Mouse (Mus musculus): ENCODE data around the gene Sgsm3. TPM values are rescaled to one million over a fixed set of nuclear protein-coding genes. Genes with fewer than 3 reads are reported as not detected.
A peak's percentile ranks its signal among the peaks of the same experiment; 100 is the strongest.

The Sgsm3 gene
- total and polyA plus RNA-seq, 2 experiments from 2014 or later = 7.8 to 35.6 TPM

- Histone ChIP-seq H3K36me3 (replicated peaks; ENCODE audit: control insufficient read depth, insufficient read depth, low read length) (peaks cover 15% of the 10 kb centered on the region), H3K27me3 (ENCODE audit: control insufficient read depth, insufficient read depth, low read length) (no peaks in the 10 kb centered on the region), H3K27ac (ENCODE audit: low read depth) (peak within 1 kb of the TSS; percentile 68), H3K4me1 (ENCODE audit: control insufficient read depth, insufficient read depth) (0 out of 2 replicates have a peak, but pooled peaks cover 9% of the 10 kb centered on the region), H3K9me3 (replicated peaks; ENCODE audit: control insufficient read depth, low read length) (no peaks in the 10 kb centered on the region), H3K9ac (replicated peaks; ENCODE audit: low read depth, low read length) (peak within 1 kb of the TSS; percentile 61), H3K4me2 (ENCODE audit: low read depth, low read length) (peak within 1 kb of the TSS; percentile 63), H3K4me3 (ENCODE audit: low read depth, low read length) (peak within 1 kb of the TSS; percentile 70)
- TF ChIP-seq EP300 (IDR thresholded peaks at IDR 0.05; ENCODE audit: low read depth) (no peak), CTCF (IDR thresholded peaks at IDR 0.05; ENCODE audit: low read depth) (peak; percentile 82)
- peak; percentile 91 for DNase-seq (ENCODE audit: low spot score)
- ATAC-seq (ENCODE audit: insufficient read depth, low read depth) = peak; percentile 96
- WGBS = under 1% methylated on average over 63 of the region's 63 CpGs
Measured at GRCm38 (mm10) chr15:80948145-80949135, 29.1 kb upstream of the Sgsm3 start, which contains the start of gene Adsl. Gene Adsl (plus strand): TSS chr15:80948490.

GRCm38 (mm10) chr15:80949431-80949830, 28.1 kb upstream of the Sgsm3 start:
- H3K36me3 ChIP-seq (replicated peaks; ENCODE audit: control insufficient read depth, insufficient read depth, low read length) = peaks cover 25% of the 10 kb centered on the region
- WGBS = 48% methylated on average over 4 of the region's 4 CpGs
- no peak overlapping the region for H3K27ac ChIP-seq (ENCODE audit: low read depth)
- peak overlapping the region; percentile 63 for H3K4me2 ChIP-seq (ENCODE audit: low read depth, low read length)
- no peaks in the 10 kb centered on the region for H3K27me3 ChIP-seq (ENCODE audit: control insufficient read depth, insufficient read depth, low read length)
- TF ChIP-seq EP300 (IDR thresholded peaks at IDR 0.05; ENCODE audit: low read depth) (no peak), CTCF (IDR thresholded peaks at IDR 0.05; ENCODE audit: low read depth) (no peak)
- H3K4me3 ChIP-seq (ENCODE audit: low read depth, low read length) = peak overlapping the region; percentile 70
- ATAC-seq (ENCODE audit: insufficient read depth, low read depth) (no peak), DNase-seq (ENCODE audit: low spot score) (no peak)
- no peaks in the 10 kb centered on the region for H3K9me3 ChIP-seq (replicated peaks; ENCODE audit: control insufficient read depth, low read length)
- H3K4me1 ChIP-seq (ENCODE audit: control insufficient read depth, insufficient read depth) = 0 out of 2 replicates have a peak, but pooled peaks cover 9% of the 10 kb centered on the region
- peak overlapping the region; percentile 61; the same call in 1 of the 2 replicates for H3K9ac ChIP-seq (replicated peaks; ENCODE audit: low read depth, low read length)

- Histone ChIP-seq H3K4me1 (ENCODE audit: control insufficient read depth, insufficient read depth) (0 out of 2 replicates have a peak, but pooled peaks cover 9% of the 10 kb centered on the region), H3K9ac (replicated peaks; ENCODE audit: low read depth, low read length) (no peak overlapping the region; the same call in 1 of the 2 replicates), H3K4me2 (ENCODE audit: low read depth, low read length) (no peak overlapping the region), H3K9me3 (replicated peaks; ENCODE audit: control insufficient read depth, low read length) (no peaks in the 10 kb centered on the region), H3K27ac (ENCODE audit: low read depth) (no peak overlapping the region), H3K27me3 (ENCODE audit: control insufficient read depth, insufficient read depth, low read length) (no peaks in the 10 kb centered on the region), H3K4me3 (ENCODE audit: low read depth, low read length) (no peak overlapping the region), H3K36me3 (replicated peaks; ENCODE audit: control insufficient read depth, insufficient read depth, low read length) (peaks cover 31% of the 10 kb centered on the region)
- TF ChIP-seq CTCF (IDR thresholded peaks at IDR 0.05; ENCODE audit: low read depth) (no peak), EP300 (IDR thresholded peaks at IDR 0.05; ENCODE audit: low read depth) (no peak)
- ATAC-seq (ENCODE audit: insufficient read depth, low read depth) (no peak), DNase-seq (ENCODE audit: low spot score) (no peak)
- WGBS = 80% methylated on average over 7 of the region's 7 CpGs
Measured at GRCm38 (mm10) chr15:80950055-80950454, 27.5 kb upstream of the Sgsm3 start.

GRCm38 (mm10) chr15:80953971-80954370, 23.6 kb upstream of the Sgsm3 start:
- Histone ChIP-seq H3K27ac (ENCODE audit: low read depth) (no peak overlapping the region), H3K36me3 (replicated peaks; ENCODE audit: control insufficient read depth, insufficient read depth, low read length) (peaks cover 62% of the 10 kb centered on the region), H3K9ac (replicated peaks; ENCODE audit: low read depth, low read length) (no peak overlapping the region), H3K4me3 (ENCODE audit: low read depth, low read length) (no peak overlapping the region), H3K9me3 (replicated peaks; ENCODE audit: control insufficient read depth, low read length) (no peaks in the 10 kb centered on the region), H3K4me1 (ENCODE audit: control insufficient read depth, insufficient read depth) (0 out of 2 replicates have a peak, but pooled peaks cover 9% of the 10 kb centered on the region), H3K27me3 (ENCODE audit: control insufficient read depth, insufficient read depth, low read length) (no peaks in the 10 kb centered on the region), H3K4me2 (ENCODE audit: low read depth, low read length) (no peak overlapping the region)
- no peak for DNase-seq (ENCODE audit: low spot score)
- no peak for TF ChIP-seq CTCF (IDR thresholded peaks at IDR 0.05; ENCODE audit: low read depth)
- TF ChIP-seq EP300 (IDR thresholded peaks at IDR 0.05; ENCODE audit: low read depth) = no peak
- ATAC-seq (ENCODE audit: insufficient read depth, low read depth) = no peak
- WGBS = 86% methylated on average over 9 of the region's 9 CpGs

- ATAC-seq (ENCODE audit: insufficient read depth, low read depth) (no peak), DNase-seq (ENCODE audit: low spot score) (no peak)
- no peak overlapping the region for H3K27ac ChIP-seq (ENCODE audit: low read depth)
- H3K9ac ChIP-seq (replicated peaks; ENCODE audit: low read depth, low read length) = no peak overlapping the region
- peaks cover 71% of the 10 kb centered on the region for H3K36me3 ChIP-seq (replicated peaks; ENCODE audit: control insufficient read depth, insufficient read depth, low read length)
- no peak overlapping the region for H3K4me2 ChIP-seq (ENCODE audit: low read depth, low read length)
- no peaks in the 10 kb centered on the region for H3K27me3 ChIP-seq (ENCODE audit: control insufficient read depth, insufficient read depth, low read length)
- H3K4me1 ChIP-seq (ENCODE audit: control insufficient read depth, insufficient read depth) = no peaks in the 10 kb centered on the region
- no peaks in the 10 kb centered on the region for H3K9me3 ChIP-seq (replicated peaks; ENCODE audit: control insufficient read depth, low read length)
- no peak overlapping the region for H3K4me3 ChIP-seq (ENCODE audit: low read depth, low read length)
- TF ChIP-seq EP300 (IDR thresholded peaks at IDR 0.05; ENCODE audit: low read depth) = no peak
- no peak for TF ChIP-seq CTCF (IDR thresholded peaks at IDR 0.05; ENCODE audit: low read depth)
- 74% methylated on average over 3 of the region's 3 CpGs for WGBS
Measured at GRCm38 (mm10) chr15:80954861-80955260, 22.7 kb upstream of the Sgsm3 start.
